Mouse (Mus musculus) ovary, postnatal 36 days (tissue): Measurements from ENCODE around the gene Gap43.
"Not testable (repeated sequence)": the region's sequence is repeated elsewhere in the genome, so short reads cannot be mapped to it uniquely, and the experiment has no call there.

Source experiments
- DNase-seq: peaks from one replicate; pipeline ENCODE4 v3.0.0; 2022; ENCODE audit warnings: low spot score, mixed read lengths

Gene Gap43

DNA sequence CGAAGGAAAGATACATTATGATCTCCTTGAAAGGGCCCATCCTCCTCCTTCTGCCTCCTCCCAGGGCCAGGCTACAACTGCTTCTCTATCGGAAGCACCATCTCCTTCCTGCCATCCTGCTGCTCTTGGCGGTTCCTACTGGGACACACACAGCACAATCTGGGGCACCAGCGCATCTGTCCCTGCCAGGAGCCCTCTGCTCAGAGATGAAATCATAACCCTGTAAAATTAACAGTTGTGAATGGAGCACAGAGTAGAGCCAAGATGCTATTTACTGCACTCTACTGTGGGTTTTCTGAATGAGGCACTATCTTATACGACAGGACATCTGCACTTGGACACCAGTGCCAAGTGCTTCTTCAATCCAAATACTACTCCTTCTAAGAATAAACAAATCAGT lies 46.0 kb downstream of the Gap43 start:
- no peak for DNase-seq

DNA sequence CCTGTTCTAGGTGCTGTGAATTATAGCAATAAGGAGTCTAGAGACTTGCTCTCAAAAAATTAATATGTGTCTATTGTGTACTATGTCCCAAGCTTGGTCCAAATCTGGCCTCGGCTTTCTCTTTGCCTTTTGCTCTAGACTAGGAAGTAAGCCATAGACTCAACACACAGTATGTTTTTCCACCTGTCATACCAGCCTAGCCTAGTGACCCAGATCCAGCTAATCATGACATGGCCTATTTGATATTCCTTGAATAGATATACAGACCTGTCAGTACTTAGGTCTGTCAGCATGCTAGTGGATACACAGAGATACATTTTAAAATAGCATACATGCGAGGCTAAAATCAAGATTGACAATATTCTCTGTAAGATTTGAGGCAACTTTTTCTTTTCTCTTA lies 46.4 kb downstream of the Gap43 start:
- DNase-seq = no peak

DNA sequence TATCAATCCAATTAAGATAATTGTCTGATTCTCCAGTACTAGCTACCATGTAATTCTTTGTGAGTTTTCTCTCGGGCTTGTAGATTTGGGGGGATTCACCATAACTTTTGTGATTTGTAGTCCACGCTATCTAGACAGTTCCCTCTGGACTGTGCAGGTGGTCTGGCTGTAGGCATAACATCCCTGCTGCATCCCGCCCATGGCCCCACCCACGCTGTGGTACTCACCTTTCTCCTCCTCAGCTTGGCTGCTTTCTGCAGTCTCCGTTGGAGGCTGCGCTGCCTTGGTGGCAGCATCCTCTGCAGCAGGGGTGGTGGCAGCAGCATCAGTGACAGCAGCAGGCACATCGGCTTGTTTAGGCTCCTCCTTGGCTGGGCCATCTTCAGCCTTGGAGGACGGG lies 48.9 kb downstream of the Gap43 start:
- no peak for DNase-seq

DNA sequence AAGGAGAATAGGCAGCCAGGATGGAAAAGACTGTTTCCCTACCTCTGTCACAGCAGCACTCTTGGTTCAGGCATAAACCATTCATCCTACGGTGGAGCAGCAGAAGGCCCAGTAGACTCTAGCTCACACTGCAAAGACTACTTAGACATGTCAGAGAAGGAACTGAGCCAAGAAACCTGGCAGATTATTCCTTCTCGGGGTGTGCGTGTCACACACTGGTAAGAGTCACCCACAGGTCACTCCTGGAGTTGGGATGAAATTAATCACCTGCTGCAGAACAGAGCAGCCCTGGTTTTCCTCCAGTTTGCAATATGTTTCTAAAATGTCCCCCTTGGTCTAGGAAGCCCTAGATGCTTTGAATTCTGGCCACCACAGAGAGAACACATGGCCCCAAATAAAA lies 56.4 kb downstream of the Gap43 start:
- no peak for DNase-seq

DNA sequence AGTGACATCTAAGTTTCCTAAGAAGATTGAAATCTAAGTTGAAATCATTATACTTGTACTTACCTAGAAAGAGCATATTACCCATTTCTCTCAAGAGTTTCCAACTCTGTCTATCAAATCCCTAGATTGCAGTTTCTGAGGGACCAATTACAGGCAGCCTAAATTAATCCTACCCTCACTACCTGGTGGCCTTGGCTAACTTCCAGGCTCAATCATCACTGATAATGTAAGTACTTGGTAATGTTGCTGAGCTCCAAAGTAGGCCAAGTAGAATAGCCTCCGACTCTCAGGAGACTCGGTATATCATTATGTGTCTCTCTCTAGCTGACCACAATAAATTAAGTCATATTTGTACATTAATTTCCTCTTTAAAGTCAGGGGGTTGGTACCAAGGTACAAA lies 62.7 kb downstream of the Gap43 start:
- DNase-seq = no peak

DNA sequence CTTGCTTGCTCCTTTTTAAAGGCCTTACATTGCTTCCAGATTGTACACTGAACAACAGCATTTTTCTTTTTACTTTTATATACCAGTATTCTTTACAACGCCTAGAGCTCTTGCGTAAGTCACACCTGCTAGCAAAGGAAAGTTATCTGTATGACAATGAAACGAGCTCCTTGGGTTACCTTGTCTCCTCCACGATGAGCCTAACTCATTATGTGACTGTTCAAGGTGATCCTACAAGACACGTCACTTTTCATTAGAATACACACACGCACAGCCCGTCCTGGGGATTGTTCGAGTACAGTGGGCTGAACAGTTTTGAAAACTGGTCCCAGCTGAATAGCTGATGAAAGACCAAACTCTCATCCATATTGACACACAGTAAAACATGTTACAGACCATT lies 63.2 kb downstream of the Gap43 start:
- DNase-seq = no peak

DNA sequence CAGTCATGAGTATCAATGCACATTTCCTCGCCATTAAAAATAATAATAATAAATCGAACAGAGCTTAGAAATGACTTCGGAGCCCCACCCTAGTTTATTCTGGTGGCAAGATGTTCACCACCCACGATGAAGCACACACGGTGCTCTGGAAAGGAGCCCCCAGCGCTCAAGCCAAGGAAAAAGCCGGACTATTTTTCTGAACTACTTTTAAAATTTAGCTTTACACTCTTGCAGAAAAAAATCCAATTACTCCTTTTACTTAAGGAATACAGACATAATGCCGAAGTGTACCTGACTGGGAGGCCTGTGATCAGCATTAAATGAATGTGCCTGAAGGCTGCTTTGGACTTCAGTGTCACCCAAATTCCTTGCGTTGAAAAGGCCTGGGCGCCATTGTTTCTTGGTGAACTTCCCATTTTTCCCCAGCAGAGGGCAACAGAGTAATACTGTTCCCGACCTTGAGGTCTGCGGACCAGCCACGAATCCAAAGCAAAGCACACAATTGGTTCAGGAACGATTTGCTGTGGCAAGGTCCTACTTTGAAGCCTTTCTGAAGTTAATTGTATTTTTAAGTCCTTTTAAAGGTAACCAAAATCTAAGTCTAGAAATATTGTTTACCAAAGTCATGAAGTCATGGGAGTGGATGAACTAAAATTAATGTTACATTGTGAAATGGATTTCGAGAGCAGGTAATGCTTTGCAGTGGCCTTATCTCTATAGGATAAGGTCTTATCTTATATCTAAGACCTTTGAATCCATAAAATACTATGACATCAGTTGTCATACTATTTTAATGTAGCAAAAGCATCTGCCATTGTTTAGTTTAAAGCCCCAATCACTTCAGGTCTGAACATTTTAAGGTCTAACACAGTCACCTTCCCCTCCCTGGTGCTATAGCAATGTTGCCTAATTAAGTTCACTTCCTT lies 64.0 kb downstream of the Gap43 start:
- peak; percentile 60 for DNase-seq

DNA sequence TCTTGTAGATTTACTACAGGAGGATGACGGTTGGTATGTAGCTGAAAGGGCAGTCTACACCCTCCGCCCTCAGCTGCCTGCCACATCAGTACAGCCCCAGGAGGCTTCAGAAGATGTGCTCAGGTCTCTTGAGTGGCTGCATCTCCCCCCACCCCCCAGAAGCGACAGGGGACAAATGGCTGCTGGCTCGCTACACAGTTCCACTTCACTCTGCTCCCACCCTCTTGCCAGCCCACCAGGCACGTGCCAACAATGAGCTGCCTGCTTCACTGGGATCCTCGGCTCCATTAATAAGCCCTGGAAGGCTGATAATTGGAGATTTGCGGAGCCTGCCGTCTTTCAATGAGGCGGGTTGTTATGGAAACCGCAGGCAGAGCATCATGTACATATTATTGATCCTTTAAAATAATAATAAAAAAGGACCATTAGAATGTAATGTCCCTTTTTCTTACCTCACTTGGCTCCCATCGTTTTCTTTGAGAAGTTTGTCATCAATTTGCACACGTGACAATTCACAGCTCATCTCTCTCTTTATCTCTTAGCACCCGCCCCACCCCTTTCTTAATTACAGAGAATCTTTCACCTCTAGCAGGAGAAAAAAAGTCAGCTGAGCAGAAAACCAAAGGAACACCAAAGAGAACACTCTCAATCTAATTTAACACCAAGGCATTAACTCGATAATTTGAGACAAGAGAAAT lies 64.8 kb downstream of the Gap43 start:
- no peak for DNase-seq

DNA sequence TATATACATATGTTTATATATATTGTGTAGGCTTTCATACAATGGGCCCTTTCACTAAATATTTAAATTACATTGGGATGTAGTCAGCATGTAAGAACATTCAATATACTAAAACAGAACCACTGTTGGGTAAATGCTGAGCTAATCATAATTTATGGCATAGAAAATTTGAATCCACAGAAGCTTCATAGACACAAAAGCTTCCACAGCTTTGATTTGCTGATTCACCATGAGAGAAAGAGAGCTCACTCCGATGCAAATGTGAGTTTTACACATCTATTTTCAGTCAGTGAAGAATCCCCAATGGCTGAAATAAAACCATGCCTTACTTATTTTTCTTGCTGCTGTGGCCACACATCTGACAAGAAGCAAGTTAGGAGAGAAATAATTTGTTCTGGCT lies 69.2 kb downstream of the Gap43 start:
- DNase-seq = no peak

DNA sequence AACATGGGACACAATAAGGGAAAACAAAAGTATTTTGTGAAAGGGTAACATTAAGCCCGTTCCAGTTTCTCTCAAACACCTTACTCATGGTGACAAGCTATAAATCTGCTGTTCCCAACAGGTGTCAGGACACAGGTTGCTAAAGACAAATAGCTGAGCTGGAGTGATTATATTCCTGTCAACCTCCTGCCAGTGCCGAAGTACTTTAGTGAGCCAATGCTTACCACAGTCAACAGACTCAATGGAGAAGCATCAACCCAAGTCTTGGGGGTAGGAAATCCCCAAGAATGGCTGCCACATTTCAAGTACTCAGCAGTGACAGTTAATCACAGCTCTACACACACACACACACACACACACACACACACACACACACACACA lies 70.9 kb downstream of the Gap43 start:
- DNase-seq = no peak

DNA sequence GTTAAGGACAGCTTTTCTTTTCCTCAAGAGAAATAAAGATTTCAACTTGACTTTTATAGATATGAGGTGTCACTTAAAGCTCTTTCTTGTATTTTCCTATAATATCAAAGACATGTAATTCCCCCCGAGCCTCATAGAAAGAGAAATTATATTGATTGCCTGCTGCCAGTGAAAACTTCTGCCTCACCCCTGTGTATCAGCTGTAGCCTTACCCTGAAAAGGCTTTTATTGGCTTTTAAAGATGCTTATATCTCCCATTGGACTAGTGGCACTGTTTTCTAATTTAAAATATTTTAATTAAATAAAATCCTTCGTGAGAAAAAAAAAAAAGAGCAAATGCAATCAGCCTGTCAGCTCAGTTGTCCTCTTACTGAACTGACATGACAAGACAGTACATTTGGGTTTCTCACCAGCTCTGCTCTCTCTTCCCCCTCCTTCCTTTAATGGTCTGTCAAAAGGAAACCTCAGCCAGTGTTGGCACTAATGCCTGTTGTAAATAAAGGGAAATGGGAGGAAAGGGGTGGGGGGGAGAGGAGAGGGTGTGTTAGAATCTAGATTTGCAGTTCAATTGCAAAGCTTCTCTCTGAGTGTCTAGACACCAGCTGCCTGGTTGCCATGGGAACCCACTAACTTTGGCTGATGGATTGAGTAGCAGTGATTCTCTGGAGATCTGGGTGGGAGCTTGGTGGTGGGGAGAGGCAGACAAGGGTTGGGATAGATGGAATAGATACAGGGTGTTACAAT lies 71.4 kb downstream of the Gap43 start:
- DNase-seq = no peak

DNA sequence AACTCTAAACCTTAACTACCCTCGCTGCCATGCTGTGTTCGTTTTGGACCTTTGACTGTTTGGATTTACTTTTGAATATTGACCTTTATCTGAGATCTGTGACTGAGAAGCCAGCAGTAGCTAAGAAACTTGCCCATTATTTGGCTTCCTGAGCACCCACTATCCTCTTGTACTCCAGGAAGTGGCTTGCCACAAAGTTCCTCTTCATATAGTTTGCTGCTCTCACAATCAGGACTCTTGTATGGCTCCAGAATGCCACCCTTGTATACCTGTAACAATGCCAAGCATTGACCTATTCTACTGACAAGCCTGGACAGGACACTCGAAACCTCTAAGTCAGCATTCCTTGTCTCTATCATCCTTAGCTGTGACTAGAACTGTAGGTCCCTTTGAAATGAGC lies 75.3 kb downstream of the Gap43 start:
- no peak for DNase-seq

DNA sequence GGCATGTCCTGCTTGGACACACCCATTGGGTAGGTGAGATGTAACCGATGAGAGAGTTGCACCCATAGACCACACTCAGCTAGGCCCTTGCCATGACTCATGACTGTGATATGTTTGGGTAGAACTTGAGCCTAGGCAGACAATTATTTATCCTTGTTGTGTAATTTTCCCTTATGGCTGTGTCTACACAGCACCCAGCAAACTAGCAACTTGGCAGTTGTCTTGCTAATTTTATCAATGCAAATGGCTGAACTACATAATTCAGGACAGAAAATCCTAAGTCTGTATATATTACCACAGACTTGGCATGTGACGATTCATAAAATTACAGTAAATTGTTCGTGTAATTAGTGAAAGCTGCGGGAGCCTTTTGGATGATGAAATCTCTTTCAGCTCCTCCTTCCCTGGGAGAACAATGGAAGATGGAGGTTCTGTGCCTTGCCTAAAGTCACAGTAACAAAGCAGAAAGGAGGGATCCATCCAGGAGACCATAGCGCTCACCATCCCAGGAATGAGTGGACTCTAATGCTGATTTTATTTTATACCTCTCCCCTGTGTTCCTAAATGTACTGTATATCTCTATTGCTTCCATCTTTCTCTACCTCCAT lies 77.4 kb downstream of the Gap43 start:
- DNase-seq = no peak

DNA sequence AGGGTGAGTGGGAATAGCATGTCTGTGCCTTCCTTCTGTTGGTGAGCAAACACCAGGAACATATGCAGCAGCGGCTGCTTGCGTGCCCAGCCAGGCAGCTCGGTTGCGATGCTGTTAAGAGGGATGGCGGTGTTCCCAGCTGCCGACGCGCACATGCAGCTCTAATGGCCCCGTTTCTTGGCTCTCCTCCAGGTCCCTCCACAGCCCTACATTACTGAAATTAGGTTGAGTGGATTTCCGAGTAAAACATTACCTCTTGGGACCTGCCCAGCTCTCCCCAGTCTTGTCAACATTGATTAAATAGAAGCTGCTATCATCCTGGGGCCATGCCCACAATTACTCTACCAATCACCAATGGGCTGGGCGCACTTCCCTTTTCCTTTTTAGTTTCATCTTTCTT lies 84.8 kb downstream of the Gap43 start:
- no peak for DNase-seq

DNA sequence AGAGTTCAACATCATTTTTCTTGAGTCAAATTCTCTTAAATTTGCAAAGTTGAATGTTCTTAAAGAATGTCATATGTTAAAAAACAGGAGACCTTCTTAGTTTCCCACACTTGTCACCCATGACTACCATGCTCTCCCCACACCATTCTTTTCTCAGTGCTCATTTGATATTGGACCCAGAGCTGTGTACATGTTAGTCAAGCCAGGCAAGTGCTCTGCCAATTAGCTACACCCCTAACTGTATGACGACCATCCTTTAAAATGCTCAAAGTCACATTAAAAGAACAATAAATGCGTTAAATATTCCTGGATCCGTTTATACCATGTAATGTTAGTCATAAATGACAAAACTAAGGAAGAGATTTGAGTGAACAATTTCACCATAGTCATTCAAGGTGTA lies 85.2 kb downstream of the Gap43 start:
- DNase-seq = no peak

DNA sequence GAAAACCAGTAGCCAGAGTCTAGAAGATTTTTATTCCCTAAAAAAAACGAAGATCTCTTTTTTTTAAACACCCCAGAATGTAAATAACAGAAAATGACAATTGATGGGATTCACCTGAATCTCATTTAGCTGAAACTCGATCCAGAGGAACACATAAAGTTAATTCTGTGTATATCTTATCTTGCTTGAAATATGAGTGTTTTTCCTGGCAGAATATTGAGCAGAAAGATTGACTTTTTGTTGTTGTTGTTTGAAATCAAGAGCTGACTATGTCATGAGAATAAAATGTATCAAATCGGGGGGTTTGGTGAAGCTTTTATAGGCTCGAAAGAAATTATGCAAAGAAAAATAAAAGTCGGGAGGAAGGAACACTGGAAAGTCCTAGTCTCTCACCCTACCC lies 88.2 kb downstream of the Gap43 start:
- DNase-seq = no peak

DNA sequence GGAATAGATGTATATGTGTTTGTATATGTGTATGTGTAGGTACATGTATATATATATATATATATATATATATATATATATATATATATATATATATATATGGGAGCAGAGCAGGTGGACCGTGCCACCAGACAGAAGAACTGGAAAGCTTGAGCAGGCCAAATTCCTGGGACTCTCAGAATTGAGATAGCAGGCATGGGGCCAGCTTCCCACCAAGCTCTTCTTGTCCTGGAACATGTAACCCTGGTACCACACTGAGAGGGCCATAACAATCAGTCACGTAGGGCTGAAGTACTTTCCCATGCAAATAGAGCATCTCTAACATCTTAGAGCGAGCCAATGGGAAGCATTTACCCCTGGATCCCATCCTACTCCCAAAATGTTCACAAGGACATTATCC lies 96.3 kb downstream of the Gap43 start:
- DNase-seq = not testable (repeated sequence)

DNA sequence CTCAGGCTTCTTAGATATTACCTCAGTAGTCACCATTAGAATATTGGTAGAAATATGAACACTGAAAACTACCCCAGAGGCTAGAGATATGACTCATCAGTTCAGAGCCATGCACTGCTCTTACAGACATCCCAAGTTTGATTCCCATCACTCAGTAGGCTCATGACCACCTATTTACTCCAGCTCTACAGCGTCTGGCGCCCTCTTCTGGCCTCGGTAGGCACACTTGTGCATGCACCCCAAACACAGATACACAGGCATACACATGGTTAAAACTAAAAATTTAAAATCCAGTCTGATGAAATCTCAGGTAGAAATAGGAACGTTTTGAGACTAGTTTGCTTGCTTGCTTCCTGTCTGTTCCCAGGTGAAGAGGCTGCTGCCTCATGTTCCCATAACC lies 109.1 kb downstream of the Gap43 start:
- no peak for DNase-seq
